Mouse (Mus musculus): ENCODE results near the gene Gm10322.

DNA sequence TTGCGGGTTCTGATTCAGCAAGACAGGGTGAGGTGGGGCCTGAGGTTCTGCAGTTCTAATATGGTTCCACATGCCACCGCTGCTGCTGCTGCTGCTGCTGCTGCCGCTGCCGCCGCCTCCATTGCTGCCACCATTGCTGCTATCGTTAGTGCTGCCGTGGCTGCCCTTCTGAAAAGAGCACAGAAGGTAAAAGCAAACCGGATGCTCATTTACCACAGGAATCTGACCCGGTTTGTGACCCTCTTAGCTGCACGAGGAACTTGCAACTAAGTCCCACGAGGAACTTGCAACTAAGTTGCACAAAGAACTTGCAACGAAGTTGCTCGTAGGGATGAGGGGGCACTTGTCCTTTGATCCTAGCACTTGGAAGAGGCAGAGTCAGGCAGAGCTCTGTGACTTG is 40.9 kb downstream of the Gm10322 start:
- TF ChIP-seq CTCF (IDR thresholded peaks at IDR 0.05; ENCODE audit: low read depth) (no peak), EP300 (IDR thresholded peaks at IDR 0.05; ENCODE audit: low read depth) (no peak)
